Mouse (Mus musculus) intestine, embryonic 14.5 days (tissue): ENCODE results near the gene Akt1. TPM values are rescaled to one million over a fixed set of nuclear protein-coding genes. Genes with fewer than 3 reads are reported as not detected.
A peak's percentile ranks its signal among the peaks of the same experiment; 100 is the strongest.

Source experiments
- ATAC-seq: fragments of 200-750 bp; cut with Nextera tagmentation; replicated peaks from 2 replicates; pipeline ENCODE4 v1.8.0; 2017; ENCODE audit warnings: low read depth, moderate number of reproducible peaks, moderate TSS enrichment, moderate library complexity; ENCODE audit not compliant: low FRiP score, low TSS enrichment
- DNase-seq: peaks from one replicate; pipeline ENCODE4 v3.0.0-alpha.2; 2018; ENCODE audit warnings: low spot score
- H3K27ac ChIP-seq: fragments of 300-500 bp; sonication (generic); 2 replicates; pipeline ENCODE4 v1.5.1; 2014; ENCODE audit warnings: low read depth, mild to moderate bottlenecking, control low read depth
- H3K27me3 ChIP-seq: fragments of 300-500 bp; sonication (generic); replicated peaks from 2 replicates; pipeline ENCODE4 v1.6.1; 2014; ENCODE audit warnings: low read length, control low read depth; ENCODE audit not compliant: control insufficient read depth, insufficient read depth
- H3K36me3 ChIP-seq: fragments of 300-500 bp; sonication (generic); 2 replicates; pipeline ENCODE4 v1.6.1; 2014; ENCODE audit warnings: low read length, control low read depth; ENCODE audit not compliant: control insufficient read depth, insufficient read depth
- H3K4me1 ChIP-seq: fragments of 300-500 bp; sonication (generic); replicated peaks from 2 replicates; pipeline ENCODE4 v1.6.1; 2014; ENCODE audit warnings: low read length, control low read depth, mixed read lengths; ENCODE audit not compliant: control insufficient read depth, insufficient read depth
- H3K4me2 ChIP-seq: fragments of 300-500 bp; sonication (generic); 2 replicates; pipeline ENCODE4 v1.6.1; 2014; ENCODE audit warnings: low read length
- H3K4me3 ChIP-seq: fragments of 300-500 bp; sonication (generic); 2 replicates; pipeline ENCODE4 v1.5.1; 2014; ENCODE audit warnings: low read depth, low read length, control low read depth, mixed read lengths
- H3K9ac ChIP-seq: fragments of 300-500 bp; sonication (generic); 2 replicates; pipeline ENCODE4 v1.6.1; 2014; ENCODE audit warnings: mild to moderate bottlenecking, low read length
- H3K9me3 ChIP-seq: fragments of 300-500 bp; sonication (generic); 2 replicates; pipeline ENCODE4 v1.6.1; 2016; ENCODE audit warnings: low read length, control low read depth; ENCODE audit not compliant: control insufficient read depth
- WGBS: fragments of 180-500 bp; shearing (Covaris S2); extraction: QIAGEN DNeasy Blood & Tissue Kit; methylation state at CpG from one replicate; pipeline ENCODE4 v1.1.7; 2014; 5-methylcytosine and 5-hydroxymethylcytosine counted together
- polyA plus RNA-seq: library from polyadenylated mRNA; unstranded; fragments of >200 nt; fragmentation: Nextera tagmentation; extraction: Ambion mirVana; gene quantifications from 2 replicates; pipeline ENCODE4 v1.2.1, GENCODE M21; 2014

Gene Akt1
- polyA plus RNA-seq, 1 experiment from 2014 or later = 56.2 TPM

GRCm38 (mm10) chr12:112720216-112720615 is 45.5 kb upstream of the Akt1 start, which contains the start of gene Cep170b:
Gene Cep170b (plus strand): TSS chr12:112720455.
- no peaks in the 10 kb centered on the region for H3K9me3 ChIP-seq
- H3K27ac ChIP-seq = peak within 1 kb of the TSS; percentile 73
- 0 out of 2 replicates have a peak, but pooled peaks cover 6% of the 10 kb centered on the region for H3K27me3 ChIP-seq
- peaks cover 10% of the 10 kb centered on the region; the same call in 1 of the 2 replicates for H3K4me1 ChIP-seq
- no peak for DNase-seq
- H3K9ac ChIP-seq = peak within 1 kb of the TSS; percentile 74
- no peak for ATAC-seq
- peak within 1 kb of the TSS; percentile 91 for H3K4me2 ChIP-seq
- peak within 1 kb of the TSS; percentile 71 for H3K4me3 ChIP-seq
- WGBS = 60% methylated on average over 6 of the region's 6 CpGs
- peaks cover 5% of the 10 kb centered on the region; the same call in 1 of the 2 replicates for H3K36me3 ChIP-seq

DNA sequence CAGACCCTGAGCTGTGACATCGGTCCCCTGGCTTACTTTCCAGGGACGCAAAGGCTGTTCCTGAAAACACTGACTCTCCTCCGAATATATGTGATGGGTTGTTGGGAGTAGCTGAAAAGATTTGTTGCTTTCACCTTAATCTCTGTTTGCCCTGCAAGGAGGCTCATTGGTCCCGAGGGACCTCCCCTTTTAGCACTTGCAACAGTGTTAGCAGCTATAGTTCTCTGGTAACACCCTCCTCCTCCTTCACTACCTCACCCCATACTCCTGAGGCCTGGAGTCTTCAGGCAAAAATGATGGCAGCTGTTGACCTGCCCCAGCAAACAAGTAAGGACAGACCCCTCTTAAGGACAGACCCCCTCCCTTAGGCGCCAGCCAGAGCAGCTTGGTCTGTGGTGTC is 44.3 kb upstream of the Akt1 start:
- no peak overlapping the region for H3K9ac ChIP-seq
- no peak overlapping the region for H3K4me2 ChIP-seq
- no peak overlapping the region for H3K27ac ChIP-seq
- H3K9me3 ChIP-seq = no peaks in the 10 kb centered on the region
- DNase-seq = no peak
- no peak overlapping the region for H3K4me3 ChIP-seq
- 0 out of 2 replicates have a peak, but pooled peaks cover 6% of the 10 kb centered on the region for H3K27me3 ChIP-seq
- no peaks in the 10 kb centered on the region for H3K36me3 ChIP-seq
- no peak for ATAC-seq
- WGBS = 42% methylated on average over 5 of the region's 5 CpGs
- H3K4me1 ChIP-seq = peaks cover 10% of the 10 kb centered on the region; the same call in 1 of the 2 replicates

DNA sequence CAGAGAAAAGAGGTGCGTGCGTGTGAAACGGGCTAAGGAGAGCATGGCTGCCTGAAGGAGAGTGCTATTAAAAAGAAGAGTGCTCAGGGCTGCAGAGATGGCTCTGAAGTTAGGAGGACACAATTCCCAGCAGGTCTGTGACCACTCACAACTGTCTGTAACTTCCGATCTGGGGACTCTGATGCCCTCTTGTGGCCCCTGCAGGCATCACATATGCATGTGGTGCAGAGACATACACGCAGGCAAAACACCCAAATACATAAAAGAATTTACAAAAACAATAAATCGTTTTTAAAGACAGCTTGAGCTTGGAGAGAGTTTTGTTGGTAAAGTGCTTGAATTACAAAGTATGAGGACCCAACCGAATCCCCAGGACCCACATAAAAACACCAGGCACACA is 42.5 kb upstream of the Akt1 start:
- 38% methylated on average over 7 of the region's 7 CpGs for WGBS
- peak; percentile 79 for DNase-seq

DNA sequence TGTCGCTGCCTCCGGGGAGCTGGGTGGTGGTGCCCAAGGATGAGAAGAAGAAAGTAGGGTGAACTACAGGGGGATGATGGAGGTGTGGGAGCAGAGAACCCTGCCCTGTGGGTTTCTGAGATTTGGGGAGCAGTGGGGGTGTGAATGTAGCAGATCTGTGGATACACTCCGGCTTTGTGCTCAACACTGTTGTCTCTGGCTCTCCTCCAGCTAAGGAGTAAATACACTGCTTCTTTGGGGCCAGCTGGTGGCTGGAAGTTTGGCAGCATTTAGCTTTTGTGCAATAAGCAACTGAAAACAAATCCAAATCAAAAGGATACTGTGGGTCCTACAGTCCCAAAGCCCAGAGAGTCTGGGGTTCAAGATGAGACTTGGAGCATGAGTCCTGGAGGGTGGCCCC is 39.3 kb upstream of the Akt1 start:
- Histone ChIP-seq H3K9me3 (no peaks in the 10 kb centered on the region), H3K4me2 (no peak overlapping the region), H3K9ac (no peak overlapping the region), H3K4me1 (no peaks in the 10 kb centered on the region), H3K27me3 (no peaks in the 10 kb centered on the region), H3K27ac (0 out of 2 replicates have a peak overlapping the region, but pooled peaks have one; percentile 13), H3K36me3 (no peaks in the 10 kb centered on the region), H3K4me3 (no peak overlapping the region)
- WGBS = 59% methylated on average over 3 of the region's 3 CpGs
- DNase-seq (no peak), ATAC-seq (no peak)

More for the DNA sequence above, 42.5 kb upstream of the Akt1 start:
- Histone ChIP-seq H3K36me3 (no peaks in the 10 kb centered on the region), H3K27ac (no peak overlapping the region), H3K4me3 (no peak overlapping the region), H3K27me3 (0 out of 2 replicates have a peak, but pooled peaks cover 6% of the 10 kb centered on the region), H3K9me3 (no peaks in the 10 kb centered on the region), H3K4me1 (no peaks in the 10 kb centered on the region), H3K9ac (no peak overlapping the region), H3K4me2 (no peak overlapping the region)
- no peak for ATAC-seq

- Histone ChIP-seq H3K27ac (no peak overlapping the region), H3K4me1 (0 out of 2 replicates have a peak, but pooled peaks cover 2% of the 10 kb centered on the region), H3K4me2 (no peak overlapping the region), H3K9ac (no peak overlapping the region), H3K9me3 (no peaks in the 10 kb centered on the region), H3K36me3 (no peaks in the 10 kb centered on the region), H3K4me3 (no peak overlapping the region), H3K27me3 (0 out of 2 replicates have a peak, but pooled peaks cover 3% of the 10 kb centered on the region)
- ATAC-seq = peak; percentile 42
- DNase-seq = no peak
- WGBS = 26% methylated on average over 8 of the region's 8 CpGs
These were observed 32.8 kb upstream of the Akt1 start for GRCm38 (mm10) chr12:112707573-112707869.

- 11% methylated on average over 32 of the region's 32 CpGs for WGBS
- H3K27ac ChIP-seq = no peak overlapping the region
- ATAC-seq (peak; percentile 68), DNase-seq (peak; percentile 95)
- 0 out of 2 replicates have a peak, but pooled peaks cover 2% of the 10 kb centered on the region for H3K4me1 ChIP-seq
- H3K27me3 ChIP-seq = 0 out of 2 replicates have a peak, but pooled peaks cover 3% of the 10 kb centered on the region
- H3K4me2 ChIP-seq = peak overlapping the region; percentile 40
- no peak overlapping the region for H3K9ac ChIP-seq
- H3K4me3 ChIP-seq = peak overlapping the region; percentile 15; the same call in 1 of the 2 replicates
- H3K36me3 ChIP-seq = no peaks in the 10 kb centered on the region
- H3K9me3 ChIP-seq = no peaks in the 10 kb centered on the region
These were observed 32.3 kb upstream of the Akt1 start for GRCm38 (mm10) chr12:112706704-112707572.

DNA sequence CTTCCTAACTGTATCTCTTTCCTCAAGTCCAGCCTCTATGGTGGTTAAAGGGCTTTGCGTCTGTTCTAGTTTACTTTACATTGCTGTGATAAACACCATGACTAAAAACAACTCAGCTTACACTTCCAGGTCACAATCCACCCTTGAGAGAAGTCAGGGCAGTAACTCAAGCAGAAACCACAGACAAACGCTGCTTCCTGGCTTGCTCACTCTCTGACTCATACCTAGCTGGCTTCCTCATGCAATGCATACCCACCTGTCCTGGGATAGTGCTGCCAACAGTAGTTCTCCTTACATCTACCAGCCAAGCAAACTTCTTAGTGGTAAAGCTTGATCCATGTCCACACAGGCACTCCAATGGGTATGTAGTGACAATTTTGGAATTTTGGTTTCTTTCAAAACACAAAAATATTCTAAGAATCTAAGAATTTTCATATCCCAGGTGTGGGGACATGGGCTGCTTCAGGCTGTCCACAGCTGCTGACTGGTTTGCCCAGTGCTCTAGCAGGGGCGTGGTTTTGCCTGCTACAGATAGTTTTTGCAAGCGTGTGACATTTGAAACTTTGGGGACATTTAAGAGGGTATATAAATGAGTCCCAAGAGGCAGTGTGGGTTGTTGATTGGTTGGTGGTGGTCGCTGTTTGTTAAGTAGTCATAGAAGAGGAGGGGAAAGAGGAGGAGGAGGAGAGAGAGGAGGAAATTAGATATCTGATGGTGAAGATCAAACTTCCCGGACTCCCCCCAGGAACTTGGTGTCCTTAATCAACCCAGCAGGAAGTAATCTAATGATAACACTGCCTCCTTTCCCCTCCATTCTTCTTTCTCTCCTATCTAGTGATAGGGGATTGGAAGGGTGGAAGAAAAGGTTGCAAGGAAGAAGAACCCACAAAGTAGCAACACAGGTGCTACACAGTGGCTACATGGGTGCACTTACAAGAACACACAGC is 28.0 kb upstream of the Akt1 start:
- Histone ChIP-seq H3K4me1 (peaks cover 8% of the 10 kb centered on the region; the same call in 1 of the 2 replicates), H3K27ac (no peak overlapping the region), H3K9ac (no peak overlapping the region), H3K4me2 (no peak overlapping the region), H3K4me3 (no peak overlapping the region), H3K36me3 (no peaks in the 10 kb centered on the region), H3K9me3 (no peaks in the 10 kb centered on the region), H3K27me3 (peaks cover 12% of the 10 kb centered on the region; the same call in 1 of the 2 replicates)
- DNase-seq (no peak), ATAC-seq (no peak)
- WGBS = 65% methylated on average over 6 of the region's 6 CpGs

DNA sequence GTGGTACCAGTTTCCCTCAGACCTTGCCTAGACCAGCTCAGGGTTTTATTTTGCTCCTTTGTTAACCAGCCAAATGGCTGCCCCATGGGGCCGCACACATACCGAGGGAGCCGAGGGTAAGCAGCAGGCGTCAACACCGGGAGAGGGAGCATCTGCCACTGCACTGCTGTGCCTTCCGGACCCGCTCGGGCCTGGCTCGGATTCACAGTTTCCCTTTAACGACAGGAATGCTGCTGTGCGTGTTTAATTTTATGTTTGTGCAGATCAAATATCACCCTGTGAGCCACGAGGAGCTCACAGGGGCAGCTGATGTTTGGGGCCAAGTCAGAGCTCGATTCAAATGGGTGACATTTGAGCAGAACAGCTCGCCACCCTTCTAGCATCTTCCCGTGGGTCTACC is 25.8 kb upstream of the Akt1 start:
- Histone ChIP-seq H3K9me3 (no peaks in the 10 kb centered on the region), H3K36me3 (no peaks in the 10 kb centered on the region), H3K9ac (0 out of 2 replicates have a peak overlapping the region, but pooled peaks have one; percentile 17), H3K4me3 (no peak overlapping the region), H3K4me2 (peak overlapping the region; percentile 28), H3K4me1 (peaks cover 6% of the 10 kb centered on the region; the same call in 1 of the 2 replicates), H3K27me3 (peaks cover 9% of the 10 kb centered on the region; the same call in 1 of the 2 replicates), H3K27ac (no peak overlapping the region)
- ATAC-seq (no peak), DNase-seq (no peak)
- WGBS = 9% methylated on average over 15 of the region's 15 CpGs
